Mouse (Mus musculus) lung, embryonic 14.5 days (tissue): Measurements from ENCODE around the gene Ppp1r12b. TPM values are rescaled to one million over a fixed set of nuclear protein-coding genes. Genes with fewer than 3 reads are reported as not detected.

Experiments used
- ATAC-seq: fragments of 200-750 bp; cut with Nextera tagmentation; 2 replicates; pipeline ENCODE4 v1.8.0; 2017; ENCODE audit warnings: mild to moderate bottlenecking, moderate TSS enrichment, moderate library complexity; ENCODE audit not compliant: insufficient read depth
- DNase-seq: peaks from one replicate; pipeline ENCODE4 v3.0.0-alpha.2; 2015
- H3K27ac ChIP-seq: fragments of 300-500 bp; sonication (generic); 2 replicates; pipeline ENCODE4 v1.5.1; 2014; ENCODE audit warnings: low read depth, mild to moderate bottlenecking, moderate library complexity
- H3K27me3 ChIP-seq: fragments of 300-500 bp; sonication (generic); 2 replicates; pipeline ENCODE4 v1.6.1; 2014; ENCODE audit warnings: low read length, control low read depth; ENCODE audit not compliant: insufficient read depth
- H3K36me3 ChIP-seq: fragments of 300-500 bp; sonication (generic); 2 replicates; pipeline ENCODE4 v1.6.1; 2014; ENCODE audit warnings: control low read depth; ENCODE audit not compliant: insufficient read depth
- H3K4me1 ChIP-seq: fragments of 300-500 bp; sonication (generic); 2 replicates; pipeline ENCODE4 v1.6.1; 2014; ENCODE audit warnings: antibody characterized with exemption, control low read depth; ENCODE audit not compliant: insufficient read depth
- H3K4me2 ChIP-seq: fragments of 300-500 bp; sonication (generic); 2 replicates; pipeline ENCODE4 v1.6.1; 2014; ENCODE audit warnings: mild to moderate bottlenecking
- H3K4me3 ChIP-seq: fragments of 300-500 bp; sonication (generic); 2 replicates; pipeline ENCODE4 v1.5.1; 2014; ENCODE audit warnings: low read depth, low read length
- H3K9ac ChIP-seq: fragments of 300-500 bp; sonication (generic); 2 replicates; pipeline ENCODE4 v1.6.1; 2014
- H3K9me3 ChIP-seq: fragments of 300-500 bp; sonication (generic); 2 replicates; pipeline ENCODE4 v1.6.1; 2016; ENCODE audit warnings: low read depth, low read length, control low read depth
- CTCF ChIP-seq: IDR thresholded peaks from 2 replicates; pipeline ENCODE4 v1.5.1; 2016; ENCODE audit warnings: antibody characterized with exemption, low read depth
- WGBS: fragments of 180-500 bp; shearing (Covaris S2); extraction: QIAGEN DNeasy Blood & Tissue Kit; methylation state at CpG from one replicate; pipeline ENCODE4 v1.1.7; 2014; 5-methylcytosine and 5-hydroxymethylcytosine counted together
- polyA plus RNA-seq: library from polyadenylated mRNA; unstranded; fragments of >200 nt; fragmentation: Nextera tagmentation; extraction: Ambion mirVana; gene quantifications from 2 replicates; pipeline ENCODE4 v1.2.1, GENCODE M21; 2014

Gene Ppp1r12b
- polyA plus RNA-seq, 1 experiment from 2014 or later = 11.5 TPM

- DNase-seq = peak; percentile 93
- H3K4me1 ChIP-seq = peaks cover 21% of the 10 kb centered on the region
- H3K4me3 ChIP-seq = peak overlapping the region; percentile 33
- H3K9ac ChIP-seq = peak overlapping the region; percentile 57
- peak overlapping the region; percentile 60 for H3K4me2 ChIP-seq
- no peaks in the 10 kb centered on the region; the same call in 1 of the 2 replicates for H3K36me3 ChIP-seq
- no peaks in the 10 kb centered on the region for H3K27me3 ChIP-seq
- H3K9me3 ChIP-seq = no peaks in the 10 kb centered on the region
- no peak for TF ChIP-seq CTCF
- ATAC-seq = peak; percentile 81
- 20% methylated on average over 16 of the region's 16 CpGs for WGBS
- peak overlapping the region; percentile 97 for H3K27ac ChIP-seq
These were observed 152.2 kb downstream of the Ppp1r12b start for GRCm38 (mm10) chr1:134803286-134804117.

DNA sequence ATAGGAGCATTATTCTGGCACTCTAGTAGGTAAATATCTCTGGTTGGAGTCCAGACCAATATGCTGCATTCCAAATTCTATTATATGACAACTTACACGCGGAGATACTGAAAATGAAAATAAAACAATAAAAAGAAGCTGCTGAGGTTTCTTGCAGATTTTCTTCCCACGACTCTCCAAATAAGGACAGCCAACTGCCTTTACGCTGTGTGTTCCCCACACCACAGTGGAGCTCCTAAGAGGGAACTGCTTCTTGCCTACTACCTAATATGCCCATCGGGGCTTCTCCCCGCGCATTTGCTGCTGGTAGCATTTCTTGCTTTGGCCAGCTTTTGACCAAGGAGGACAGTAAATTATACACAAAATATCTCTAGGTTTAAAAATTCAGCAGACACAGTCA is 154.0 kb downstream of the Ppp1r12b start:
- no peak for ATAC-seq
- H3K4me3 ChIP-seq = peak overlapping the region; percentile 33
- no peak for DNase-seq
- peak overlapping the region; percentile 60 for H3K4me2 ChIP-seq
- WGBS = 86% methylated on average over 7 of the region's 7 CpGs
- TF ChIP-seq CTCF = no peak
- H3K9ac ChIP-seq = peak overlapping the region; percentile 57
- peaks cover 22% of the 10 kb centered on the region for H3K4me1 ChIP-seq
- no peaks in the 10 kb centered on the region for H3K9me3 ChIP-seq
- H3K27me3 ChIP-seq = no peaks in the 10 kb centered on the region
- H3K36me3 ChIP-seq = no peaks in the 10 kb centered on the region; the same call in 1 of the 2 replicates
- peak overlapping the region; percentile 97; the same call in 1 of the 2 replicates for H3K27ac ChIP-seq

DNA sequence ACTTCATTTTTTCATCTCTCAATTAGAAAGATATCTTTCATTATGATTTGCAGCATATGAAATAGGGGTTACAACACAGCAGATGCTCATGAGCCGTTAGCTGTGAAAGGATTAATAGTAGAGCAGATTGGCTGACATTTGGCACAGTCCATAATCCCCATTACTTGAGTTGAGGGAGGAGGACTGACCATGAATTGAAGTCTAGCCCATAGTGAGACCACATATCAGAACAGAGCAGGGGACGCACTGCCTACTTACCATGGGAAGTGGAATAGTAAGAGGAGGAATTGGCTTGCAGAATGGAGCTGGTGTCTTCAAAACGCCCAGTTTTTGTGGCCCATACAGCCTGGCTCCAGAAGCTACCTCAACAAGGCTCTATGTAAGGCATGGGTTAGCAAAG is 159.2 kb downstream of the Ppp1r12b start:
- TF ChIP-seq CTCF = no peak
- 75% methylated on average over 3 of the region's 3 CpGs for WGBS
- Histone ChIP-seq H3K4me3 (no peak overlapping the region), H3K9ac (no peak overlapping the region), H3K27me3 (no peaks in the 10 kb centered on the region), H3K4me2 (no peak overlapping the region), H3K9me3 (no peaks in the 10 kb centered on the region), H3K27ac (peak overlapping the region; percentile 26; the same call in 1 of the 2 replicates), H3K4me1 (0 out of 2 replicates have a peak, but pooled peaks cover 3% of the 10 kb centered on the region), H3K36me3 (no peaks in the 10 kb centered on the region; the same call in 1 of the 2 replicates)
- DNase-seq (no peak), ATAC-seq (no peak)

DNA sequence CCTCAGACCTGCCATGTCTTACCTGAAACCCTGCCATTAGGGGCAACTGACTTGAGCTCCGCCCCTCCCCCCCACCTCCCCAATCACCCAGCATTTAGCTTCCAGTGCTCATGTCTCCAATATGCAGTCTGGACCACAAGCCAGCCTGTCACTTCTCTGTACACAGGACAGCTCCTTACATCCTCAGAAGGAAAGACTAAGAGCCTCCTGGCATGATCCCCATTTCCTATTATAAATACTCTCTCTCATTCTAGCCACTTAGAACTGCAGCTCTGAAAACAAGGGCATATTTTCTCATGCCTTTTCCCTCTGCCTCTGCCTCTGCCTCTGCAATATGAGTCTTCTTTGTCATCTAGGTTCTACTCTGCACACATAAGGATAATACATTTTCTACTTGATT is 159.7 kb downstream of the Ppp1r12b start:
- Histone ChIP-seq H3K4me2 (no peak overlapping the region), H3K9me3 (no peaks in the 10 kb centered on the region), H3K4me1 (0 out of 2 replicates have a peak, but pooled peaks cover 3% of the 10 kb centered on the region), H3K27ac (no peak overlapping the region), H3K36me3 (no peaks in the 10 kb centered on the region; the same call in 1 of the 2 replicates), H3K9ac (no peak overlapping the region), H3K27me3 (no peaks in the 10 kb centered on the region), H3K4me3 (no peak overlapping the region)
- DNase-seq = peak; percentile 63
- no peak for TF ChIP-seq CTCF
- WGBS = 86% methylated on average over 1 of the region's 1 CpGs
- no peak for ATAC-seq

DNA sequence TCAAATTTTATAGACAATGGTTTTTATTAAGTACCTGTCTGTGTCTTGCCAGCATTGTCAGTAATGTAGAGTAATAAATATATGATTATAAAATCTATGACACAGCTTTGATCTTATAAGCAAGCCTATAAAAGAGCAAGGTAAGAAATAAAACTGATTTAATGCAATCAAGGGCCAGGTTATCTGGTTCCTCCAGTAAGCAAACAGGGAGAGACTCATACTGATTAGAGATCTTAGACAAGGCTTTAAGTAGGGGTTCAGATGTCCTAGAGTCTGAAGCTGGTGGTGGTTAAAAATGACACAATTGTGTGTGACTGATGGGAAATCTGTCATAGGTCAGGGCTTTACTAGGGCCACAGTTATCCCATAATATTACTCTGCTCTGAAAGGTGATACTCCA is 164.3 kb downstream of the Ppp1r12b start:
- Histone ChIP-seq H3K4me1 (no peaks in the 10 kb centered on the region), H3K27ac (no peak overlapping the region), H3K4me3 (no peak overlapping the region), H3K36me3 (no peaks in the 10 kb centered on the region), H3K9me3 (no peaks in the 10 kb centered on the region), H3K9ac (no peak overlapping the region), H3K27me3 (no peaks in the 10 kb centered on the region), H3K4me2 (no peak overlapping the region)
- no peak for TF ChIP-seq CTCF
- no peak for ATAC-seq
- no peak for DNase-seq

GRCm38 (mm10) chr1:134790716-134791439 is 164.9 kb downstream of the Ppp1r12b start:
- WGBS = 86% methylated on average over 2 of the region's 2 CpGs
- no peak for TF ChIP-seq CTCF
- Histone ChIP-seq H3K4me1 (no peaks in the 10 kb centered on the region), H3K27ac (no peak overlapping the region), H3K27me3 (no peaks in the 10 kb centered on the region), H3K4me3 (no peak overlapping the region), H3K4me2 (no peak overlapping the region), H3K36me3 (no peaks in the 10 kb centered on the region), H3K9me3 (no peaks in the 10 kb centered on the region), H3K9ac (no peak overlapping the region)
- peak; percentile 17 for DNase-seq
- no peak for ATAC-seq

DNA sequence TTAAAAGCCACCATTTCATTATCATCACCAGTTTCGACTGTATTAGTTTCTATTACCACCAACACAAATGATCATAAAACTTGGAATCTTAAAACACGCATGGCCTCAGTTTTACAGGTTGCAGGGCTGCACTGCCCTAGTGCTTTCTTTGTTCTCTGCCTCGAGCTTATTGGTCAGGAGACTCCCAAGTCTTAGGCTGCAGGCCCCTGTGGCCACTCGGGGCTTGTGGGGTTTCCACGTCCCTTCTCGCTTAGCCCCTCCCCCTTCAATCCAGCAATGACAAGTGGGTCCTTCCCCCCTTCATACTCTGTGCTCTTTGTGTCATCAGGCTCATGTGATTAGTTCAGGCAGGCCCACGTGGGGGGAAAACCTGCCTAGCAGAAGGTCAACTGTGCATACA is 167.6 kb downstream of the Ppp1r12b start:
- WGBS = 56% methylated on average over 7 of the region's 7 CpGs
- H3K9me3 ChIP-seq = no peaks in the 10 kb centered on the region
- no peak for ATAC-seq

More for the DNA sequence above, 167.6 kb downstream of the Ppp1r12b start:
- no peak overlapping the region for H3K4me3 ChIP-seq
- no peak overlapping the region for H3K27ac ChIP-seq
- no peaks in the 10 kb centered on the region for H3K27me3 ChIP-seq
- H3K9ac ChIP-seq = no peak overlapping the region
- TF ChIP-seq CTCF = no peak
- H3K4me1 ChIP-seq = peaks cover 9% of the 10 kb centered on the region; the same call in 1 of the 2 replicates
- H3K36me3 ChIP-seq = no peaks in the 10 kb centered on the region
- no peak overlapping the region for H3K4me2 ChIP-seq
- no peak for DNase-seq
